Mouse (Mus musculus) thymus, postnatal 4 days (tissue): Measurements from ENCODE around the gene Sytl1.

Experiments used
- DNase-seq: peaks from one replicate; pipeline ENCODE4 v3.0.0; 2021

Gene Sytl1

DNA sequence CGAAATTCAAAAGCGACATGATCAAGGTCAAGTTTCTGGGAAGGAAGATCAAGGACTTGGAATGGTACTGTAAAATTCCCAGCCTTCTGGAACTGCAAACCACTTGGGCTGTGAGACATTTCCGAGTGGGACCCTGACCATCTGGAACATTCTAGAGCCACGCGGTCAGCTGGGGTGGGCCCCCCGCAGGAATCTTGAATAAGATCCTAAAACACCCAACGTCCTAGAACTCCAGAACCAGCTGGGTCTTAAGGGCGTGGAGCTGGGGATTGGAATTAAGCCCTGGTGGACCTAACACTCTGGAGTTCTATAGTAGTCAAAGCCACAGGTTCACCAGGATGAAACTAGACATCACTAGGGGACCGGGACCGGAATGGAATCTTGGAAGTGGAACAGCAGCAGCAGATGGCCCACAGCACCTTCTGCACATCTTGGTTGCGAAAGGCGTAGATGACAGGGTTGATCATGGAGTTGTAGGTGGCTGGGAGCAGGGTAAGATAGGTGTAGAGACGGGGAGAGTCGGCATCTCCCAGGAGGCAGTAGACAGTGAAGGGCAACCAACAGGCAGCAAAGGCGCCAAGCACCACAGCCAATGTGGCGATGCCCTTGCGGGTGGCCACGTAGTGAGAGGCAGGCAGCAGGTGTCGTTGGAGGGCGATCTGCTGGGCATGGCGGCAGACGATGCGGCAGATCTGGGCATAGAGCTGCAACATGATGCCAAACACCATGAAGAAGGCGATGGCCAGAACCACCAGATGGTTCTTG is 52.7 kb downstream of the Sytl1 start:
- no peak for DNase-seq

GRCm38 (mm10) chr4:133209366-133209765 is 53.5 kb downstream of the Sytl1 start:
- DNase-seq = peak; percentile 71

DNA sequence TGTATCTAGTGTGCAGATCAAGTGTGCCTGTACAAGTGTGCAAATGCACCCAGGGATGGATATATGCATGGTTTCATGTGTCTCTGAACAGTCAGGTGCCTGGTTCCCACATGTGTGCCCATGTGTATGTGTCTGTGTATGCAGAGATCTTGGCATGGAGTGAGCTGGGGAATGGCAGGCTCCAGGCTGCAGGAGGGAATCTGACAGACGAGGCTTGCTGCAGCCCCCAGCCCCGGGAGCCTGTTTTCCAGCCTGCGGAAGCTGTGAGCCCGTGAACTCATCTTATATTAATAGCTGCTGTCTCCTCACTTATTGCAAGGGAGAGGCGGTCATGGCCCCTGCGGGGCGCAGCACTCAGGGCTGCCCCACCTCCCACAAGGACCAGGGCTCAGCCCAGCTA is 58.5 kb downstream of the Sytl1 start:
- DNase-seq = no peak

- DNase-seq = no peak
Measured at GRCm38 (mm10) chr4:133203591-133203990, 59.3 kb downstream of the Sytl1 start.
